Mouse (Mus musculus) heart, adult 10 weeks (tissue): ENCODE data around the gene Mcur1. TPM values are rescaled to one million over a fixed set of nuclear protein-coding genes. Genes with fewer than 3 reads are reported as not detected.

Source experiments
- polyA plus RNA-seq: library from polyadenylated mRNA; stranded (reverse); fragments of 350-450 nt; fragmentation: Illumina TruSeq; extraction: RNeasy Lipid Tissue Mini Kit (QIAGEN cat#74804); gene quantifications from one replicate; pipeline ENCODE4 v1.2.3, GENCODE M21; 2014; ENCODE audit warnings: low read depth, low replicate concordance

The Mcur1 gene
- 43.5 TPM for polyA plus RNA-seq

GRCm38 (mm10) chr13:43559711-43560457 is at the start of gene Mcur1:
TSS of gene Mcur1 (minus strand) at chr13:43560191.

Other genes with a start within 250 kb of the Mcur1 start
- 50.8 TPM for gene Sirt5, start 194.7 kb downstream of the Mcur1 start, polyA plus RNA-seq
- 153 TPM for gene Nol7, start 161.8 kb downstream of the Mcur1 start, polyA plus RNA-seq
- 40.0 TPM for gene Ranbp9, start 78.9 kb downstream of the Mcur1 start, polyA plus RNA-seq
- not detected for gene Rnf182, start 55.5 kb upstream of the Mcur1 start, polyA plus RNA-seq
- 5.0 TPM for gene Cd83, start 224.6 kb upstream of the Mcur1 start, polyA plus RNA-seq